Mouse (Mus musculus): Measurements from ENCODE around the gene H1fnt. TPM values are rescaled to one million over a fixed set of nuclear protein-coding genes. Genes with fewer than 3 reads are reported as not detected.

Gene H1fnt
- polyA plus RNA-seq (2012; rRNA removed) = 0.22 TPM in 1 of 2 replicates, not detected in the other

DNA sequence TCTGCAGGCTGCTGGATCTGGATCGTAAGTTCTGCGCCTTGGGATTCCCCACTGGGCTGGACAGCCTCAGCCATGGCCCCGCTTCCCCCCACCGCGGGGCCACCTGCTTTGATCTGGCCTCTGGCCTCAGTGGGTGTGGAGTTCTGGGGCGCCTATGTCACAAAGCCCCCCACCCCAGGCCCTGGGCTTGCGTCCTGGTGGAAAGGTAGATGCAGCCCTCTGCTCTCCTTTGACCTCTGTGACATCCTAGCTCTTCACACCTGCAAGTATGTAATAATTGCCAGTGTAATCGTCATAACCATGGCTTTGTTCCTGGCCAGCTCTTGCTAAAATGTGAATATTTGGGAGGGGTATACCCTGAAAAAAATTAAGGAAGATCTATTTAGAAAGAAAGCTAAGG lies at the start of gene H1fnt:
H1fnt (minus strand) TSS at position 101 of the 400 bp plus-strand sequence.
- Histone ChIP-seq H3K27ac (ENCODE audit: control insufficient read depth, insufficient read depth, low read length) (no peak within 1 kb of the TSS), H3K36me3 (ENCODE audit: control insufficient read depth, insufficient read depth, low read length) (no peaks in the 10 kb centered on the region), H3K27me3 (ENCODE audit: control insufficient read depth, insufficient read depth, low read length) (no peaks in the 10 kb centered on the region), H3K4me1 (replicated peaks; ENCODE audit: control insufficient read depth, insufficient read depth, low read length) (no peaks in the 10 kb centered on the region), H3K4me3 (ENCODE audit: control insufficient read depth, insufficient read depth, low read length) (no peak within 1 kb of the TSS)
- TF ChIP-seq CTCF (IDR thresholded peaks at IDR 0.05; ENCODE audit: borderline replicate concordance, control insufficient read depth, extremely low read depth, insufficient read depth, low read length, poor library complexity) = no peak
- 97% methylated on average over 8 of the region's 8 CpGs for WGBS
- no peak for DNase-seq

- Histone ChIP-seq H3K4me3 (ENCODE audit: control insufficient read depth, insufficient read depth, low read length) (peak within 1 kb of the TSS; percentile 12), H3K27ac (ENCODE audit: control insufficient read depth, insufficient read depth, low read length) (no peak within 1 kb of the TSS), H3K36me3 (ENCODE audit: control insufficient read depth, insufficient read depth, low read length) (no peaks in the 10 kb centered on the region), H3K4me1 (replicated peaks; ENCODE audit: control insufficient read depth, insufficient read depth, low read length) (no peaks in the 10 kb centered on the region), H3K27me3 (ENCODE audit: control insufficient read depth, insufficient read depth, low read length) (peaks cover 12% of the 10 kb centered on the region)
- 6% methylated on average over 60 of the region's 60 CpGs for WGBS
- peak; percentile 3 for DNase-seq
- TF ChIP-seq CTCF (IDR thresholded peaks at IDR 0.05; ENCODE audit: borderline replicate concordance, control insufficient read depth, extremely low read depth, insufficient read depth, low read length, poor library complexity) (no peak), POLR2A (IDR thresholded peaks at IDR 0.05; ENCODE audit: control insufficient read depth, extremely low read depth, insufficient read depth, low read length, poor library complexity) (no peak)
These were observed 38.8 kb upstream of the H1fnt start, which contains the start of gene Zfp641 for GRCm38 (mm10) chr15:98295628-98296551. Gene Zfp641, minus strand, starts transcription at chr15:98296161.

- Histone ChIP-seq H3K4me1 (replicated peaks; ENCODE audit: control insufficient read depth, insufficient read depth, low read length) (no peaks in the 10 kb centered on the region; the same call in 1 of the 2 replicates), H3K27me3 (ENCODE audit: control insufficient read depth, insufficient read depth, low read length) (peaks cover 12% of the 10 kb centered on the region), H3K27ac (ENCODE audit: control insufficient read depth, insufficient read depth, low read length) (no peak overlapping the region), H3K4me3 (ENCODE audit: control insufficient read depth, insufficient read depth, low read length) (no peak overlapping the region), H3K36me3 (ENCODE audit: control insufficient read depth, insufficient read depth, low read length) (no peaks in the 10 kb centered on the region)
- TF ChIP-seq CTCF (IDR thresholded peaks at IDR 0.05; ENCODE audit: borderline replicate concordance, control insufficient read depth, extremely low read depth, insufficient read depth, low read length, poor library complexity) (no peak), POLR2A (IDR thresholded peaks at IDR 0.05; ENCODE audit: control insufficient read depth, extremely low read depth, insufficient read depth, low read length, poor library complexity) (no peak)
- 93% methylated on average over 8 of the region's 8 CpGs for WGBS
- DNase-seq = no peak
These were observed 36.6 kb upstream of the H1fnt start for GRCm38 (mm10) chr15:98293651-98294050.

GRCm38 (mm10) chr15:98288566-98288965 lies 31.5 kb upstream of the H1fnt start:
- Histone ChIP-seq H3K36me3 (ENCODE audit: control insufficient read depth, insufficient read depth, low read length) (no peaks in the 10 kb centered on the region), H3K4me3 (ENCODE audit: control insufficient read depth, insufficient read depth, low read length) (no peak overlapping the region), H3K27me3 (ENCODE audit: control insufficient read depth, insufficient read depth, low read length) (no peaks in the 10 kb centered on the region; the same call in 1 of the 2 replicates), H3K4me1 (replicated peaks; ENCODE audit: control insufficient read depth, insufficient read depth, low read length) (peaks cover 5% of the 10 kb centered on the region), H3K27ac (ENCODE audit: control insufficient read depth, insufficient read depth, low read length) (no peak overlapping the region)
- DNase-seq = peak; percentile 8
- WGBS = 62% methylated on average over 12 of the region's 12 CpGs
- no peak for TF ChIP-seq CTCF (IDR thresholded peaks at IDR 0.05; ENCODE audit: borderline replicate concordance, control insufficient read depth, extremely low read depth, insufficient read depth, low read length, poor library complexity)
- TF ChIP-seq POLR2A (IDR thresholded peaks at IDR 0.05; ENCODE audit: control insufficient read depth, extremely low read depth, insufficient read depth, low read length, poor library complexity) = no peak

DNA sequence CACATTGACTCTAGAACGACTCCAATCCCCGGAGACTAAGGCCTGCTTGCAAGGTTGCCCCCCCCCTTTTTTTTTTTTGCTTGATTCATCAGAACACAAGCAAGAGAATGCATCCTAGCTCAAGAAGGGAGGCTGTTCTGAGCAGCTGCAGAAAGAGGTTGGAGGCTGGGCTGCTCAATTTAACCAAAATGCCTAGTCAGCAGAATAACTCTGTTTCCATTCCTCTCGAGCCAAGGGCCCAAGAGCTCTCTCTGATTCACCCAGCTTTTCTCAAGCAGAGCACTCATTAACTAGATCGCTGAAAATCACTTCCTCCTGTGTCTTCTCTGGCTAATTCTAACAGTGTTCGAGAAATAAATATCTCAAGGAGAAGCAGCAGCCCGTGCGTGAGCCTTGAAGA lies 29.3 kb upstream of the H1fnt start:
- Histone ChIP-seq H3K27ac (ENCODE audit: control insufficient read depth, insufficient read depth, low read length) (no peak overlapping the region), H3K36me3 (ENCODE audit: control insufficient read depth, insufficient read depth, low read length) (no peaks in the 10 kb centered on the region), H3K27me3 (ENCODE audit: control insufficient read depth, insufficient read depth, low read length) (no peaks in the 10 kb centered on the region; the same call in 1 of the 2 replicates), H3K4me3 (ENCODE audit: control insufficient read depth, insufficient read depth, low read length) (no peak overlapping the region), H3K4me1 (replicated peaks; ENCODE audit: control insufficient read depth, insufficient read depth, low read length) (peaks cover 5% of the 10 kb centered on the region)
- WGBS = 85% methylated on average over 7 of the region's 7 CpGs
- no peak for DNase-seq
- TF ChIP-seq POLR2A (IDR thresholded peaks at IDR 0.05; ENCODE audit: control insufficient read depth, extremely low read depth, insufficient read depth, low read length, poor library complexity) = no peak
- TF ChIP-seq CTCF (IDR thresholded peaks at IDR 0.05; ENCODE audit: borderline replicate concordance, control insufficient read depth, extremely low read depth, insufficient read depth, low read length, poor library complexity) = no peak

GRCm38 (mm10) chr15:98257776-98258175 lies 683 bp upstream of the H1fnt start:
- Histone ChIP-seq H3K27ac (ENCODE audit: control insufficient read depth, insufficient read depth, low read length) (no peak overlapping the region), H3K4me3 (ENCODE audit: control insufficient read depth, insufficient read depth, low read length) (no peak overlapping the region), H3K27me3 (ENCODE audit: control insufficient read depth, insufficient read depth, low read length) (no peaks in the 10 kb centered on the region), H3K4me1 (replicated peaks; ENCODE audit: control insufficient read depth, insufficient read depth, low read length) (no peaks in the 10 kb centered on the region), H3K36me3 (ENCODE audit: control insufficient read depth, insufficient read depth, low read length) (no peaks in the 10 kb centered on the region)
- WGBS = 89% methylated on average over 7 of the region's 7 CpGs
- DNase-seq = no peak
- TF ChIP-seq POLR2A (IDR thresholded peaks at IDR 0.05; ENCODE audit: control insufficient read depth, extremely low read depth, insufficient read depth, low read length, poor library complexity) (no peak), CTCF (IDR thresholded peaks at IDR 0.05; ENCODE audit: borderline replicate concordance, control insufficient read depth, extremely low read depth, insufficient read depth, low read length, poor library complexity) (no peak)
